Mouse (Mus musculus): ENCODE results near the gene Mmp28. TPM values are rescaled to one million over a fixed set of nuclear protein-coding genes. Genes with fewer than 3 reads are reported as not detected.

Gene Mmp28
- polyA plus RNA-seq, 1 experiment = 4.3 TPM

GRCm38 (mm10) chr11:83429355-83429754 is 33.5 kb downstream of the Mmp28 start, which contains the start of gene Gas2l2:
Gene Gas2l2 (minus strand): TSS chr11:83429455.
- 49% methylated on average over 5 of the region's 5 CpGs for WGBS
- TF ChIP-seq POLR2A (IDR thresholded peaks at IDR 0.05; ENCODE audit: borderline replicate concordance, insufficient read depth, low read length) (no peak), CTCF (IDR thresholded peaks at IDR 0.05; ENCODE audit: borderline replicate concordance, insufficient read depth, low read depth, low read length) (no peak)
- no peak within 1 kb of the TSS for H3K4me3 ChIP-seq (replicated peaks; ENCODE audit: insufficient read depth, low read depth, low read length)
- no peaks in the 10 kb centered on the region; the same call in 1 of the 2 replicates for H3K27me3 ChIP-seq (ENCODE audit: control insufficient read depth, insufficient read depth, low read length)
- no peak within 1 kb of the TSS for H3K27ac ChIP-seq (ENCODE audit: insufficient read depth, low read length)
- DNase-seq = no peak
- no peaks in the 10 kb centered on the region for H3K4me1 ChIP-seq (ENCODE audit: control insufficient read depth, insufficient read depth, low read length)

- H3K4me3 ChIP-seq (replicated peaks; ENCODE audit: insufficient read depth, low read depth, low read length) = no peak overlapping the region
- H3K4me1 ChIP-seq (ENCODE audit: control insufficient read depth, insufficient read depth, low read length) = no peaks in the 10 kb centered on the region
- no peak overlapping the region for H3K27ac ChIP-seq (ENCODE audit: insufficient read depth, low read length)
- WGBS = 35% methylated on average over 17 of the region's 17 CpGs
- H3K27me3 ChIP-seq (ENCODE audit: control insufficient read depth, insufficient read depth, low read length) = no peaks in the 10 kb centered on the region; the same call in 1 of the 2 replicates
- no peak for TF ChIP-seq POLR2A (IDR thresholded peaks at IDR 0.05; ENCODE audit: borderline replicate concordance, insufficient read depth, low read length)
- TF ChIP-seq CTCF (IDR thresholded peaks at IDR 0.05; ENCODE audit: borderline replicate concordance, insufficient read depth, low read depth, low read length) = no peak
- DNase-seq = no peak
Measured at GRCm38 (mm10) chr11:83426964-83427363, 35.9 kb downstream of the Mmp28 start.

GRCm38 (mm10) chr11:83424681-83425080 is 38.2 kb downstream of the Mmp28 start:
- Histone ChIP-seq H3K4me1 (ENCODE audit: control insufficient read depth, insufficient read depth, low read length) (no peaks in the 10 kb centered on the region), H3K27me3 (ENCODE audit: control insufficient read depth, insufficient read depth, low read length) (no peaks in the 10 kb centered on the region; the same call in 1 of the 2 replicates), H3K27ac (ENCODE audit: insufficient read depth, low read length) (no peak overlapping the region), H3K4me3 (replicated peaks; ENCODE audit: insufficient read depth, low read depth, low read length) (no peak overlapping the region)
- DNase-seq = peak; percentile 68 to 85
- WGBS = 8% methylated on average over 8 of the region's 8 CpGs
- peak; percentile 98 for TF ChIP-seq CTCF (IDR thresholded peaks at IDR 0.05; ENCODE audit: borderline replicate concordance, insufficient read depth, low read depth, low read length)
- TF ChIP-seq POLR2A (IDR thresholded peaks at IDR 0.05; ENCODE audit: borderline replicate concordance, insufficient read depth, low read length) = no peak

GRCm38 (mm10) chr11:83421305-83421704 is 41.6 kb downstream of the Mmp28 start:
- 12% methylated on average over 9 of the region's 9 CpGs for WGBS
- TF ChIP-seq CTCF (IDR thresholded peaks at IDR 0.05; ENCODE audit: borderline replicate concordance, insufficient read depth, low read depth, low read length) = no peak
- TF ChIP-seq POLR2A (IDR thresholded peaks at IDR 0.05; ENCODE audit: borderline replicate concordance, insufficient read depth, low read length) = no peak
- H3K4me3 ChIP-seq (replicated peaks; ENCODE audit: insufficient read depth, low read depth, low read length) = no peak overlapping the region
- H3K27ac ChIP-seq (ENCODE audit: insufficient read depth, low read length) = no peak overlapping the region
- no peak for DNase-seq
- peaks cover 8% of the 10 kb centered on the region for H3K4me1 ChIP-seq (ENCODE audit: control insufficient read depth, insufficient read depth, low read length)
- H3K27me3 ChIP-seq (ENCODE audit: control insufficient read depth, insufficient read depth, low read length) = no peaks in the 10 kb centered on the region

GRCm38 (mm10) chr11:83420338-83420737 is 42.5 kb downstream of the Mmp28 start:
- TF ChIP-seq POLR2A (IDR thresholded peaks at IDR 0.05; ENCODE audit: borderline replicate concordance, insufficient read depth, low read length) (no peak), CTCF (IDR thresholded peaks at IDR 0.05; ENCODE audit: borderline replicate concordance, insufficient read depth, low read depth, low read length) (no peak; the same call in 1 of the 2 replicates)

GRCm38 (mm10) chr11:83418566-83418965 is 44.3 kb downstream of the Mmp28 start:
- H3K4me1 ChIP-seq (ENCODE audit: control insufficient read depth, insufficient read depth, low read length) = peaks cover 12% of the 10 kb centered on the region
- peak; percentile 53 to 57 for DNase-seq
- no peaks in the 10 kb centered on the region for H3K27me3 ChIP-seq (ENCODE audit: control insufficient read depth, insufficient read depth, low read length)
- H3K27ac ChIP-seq (ENCODE audit: insufficient read depth, low read length) = no peak overlapping the region
- peak overlapping the region; percentile 49 for H3K4me3 ChIP-seq (replicated peaks; ENCODE audit: insufficient read depth, low read depth, low read length)
- WGBS = 7% methylated on average over 38 of the region's 38 CpGs
- TF ChIP-seq CTCF (IDR thresholded peaks at IDR 0.05; ENCODE audit: borderline replicate concordance, insufficient read depth, low read depth, low read length) (no peak), POLR2A (IDR thresholded peaks at IDR 0.05; ENCODE audit: borderline replicate concordance, insufficient read depth, low read length) (no peak)

More at GRCm38 (mm10) chr11:83420338-83420737, 42.5 kb downstream of the Mmp28 start:
- no peak overlapping the region for H3K27ac ChIP-seq (ENCODE audit: insufficient read depth, low read length)
- no peak for DNase-seq
- no peak overlapping the region for H3K4me3 ChIP-seq (replicated peaks; ENCODE audit: insufficient read depth, low read depth, low read length)
- peaks cover 8% of the 10 kb centered on the region for H3K4me1 ChIP-seq (ENCODE audit: control insufficient read depth, insufficient read depth, low read length)
- WGBS = 38% methylated on average over 4 of the region's 4 CpGs
- no peaks in the 10 kb centered on the region for H3K27me3 ChIP-seq (ENCODE audit: control insufficient read depth, insufficient read depth, low read length)

GRCm38 (mm10) chr11:83417708-83418107 is 45.2 kb downstream of the Mmp28 start:
- TF ChIP-seq POLR2A (IDR thresholded peaks at IDR 0.05; ENCODE audit: borderline replicate concordance, insufficient read depth, low read length) (no peak), CTCF (IDR thresholded peaks at IDR 0.05; ENCODE audit: borderline replicate concordance, insufficient read depth, low read depth, low read length) (no peak)
- DNase-seq = no peak
- WGBS = 72% methylated on average over 7 of the region's 7 CpGs
- peaks cover 14% of the 10 kb centered on the region for H3K4me1 ChIP-seq (ENCODE audit: control insufficient read depth, insufficient read depth, low read length)
- no peaks in the 10 kb centered on the region for H3K27me3 ChIP-seq (ENCODE audit: control insufficient read depth, insufficient read depth, low read length)
- H3K27ac ChIP-seq (ENCODE audit: insufficient read depth, low read length) = no peak overlapping the region
- no peak overlapping the region for H3K4me3 ChIP-seq (replicated peaks; ENCODE audit: insufficient read depth, low read depth, low read length)

GRCm38 (mm10) chr11:83417080-83417479 is 45.8 kb downstream of the Mmp28 start:
- Histone ChIP-seq H3K27ac (ENCODE audit: insufficient read depth, low read length) (no peak overlapping the region), H3K4me1 (ENCODE audit: control insufficient read depth, insufficient read depth, low read length) (peaks cover 19% of the 10 kb centered on the region), H3K4me3 (replicated peaks; ENCODE audit: insufficient read depth, low read depth, low read length) (no peak overlapping the region), H3K27me3 (ENCODE audit: control insufficient read depth, insufficient read depth, low read length) (no peaks in the 10 kb centered on the region)
- WGBS = 49% methylated on average over 5 of the region's 5 CpGs
- no peak for DNase-seq
- no peak for TF ChIP-seq CTCF (IDR thresholded peaks at IDR 0.05; ENCODE audit: borderline replicate concordance, insufficient read depth, low read depth, low read length)
- TF ChIP-seq POLR2A (IDR thresholded peaks at IDR 0.05; ENCODE audit: borderline replicate concordance, insufficient read depth, low read length) = no peak
